Comparison of ENCODE assay signal across 10 mouse cellular contexts in the genomic region with DNA sequence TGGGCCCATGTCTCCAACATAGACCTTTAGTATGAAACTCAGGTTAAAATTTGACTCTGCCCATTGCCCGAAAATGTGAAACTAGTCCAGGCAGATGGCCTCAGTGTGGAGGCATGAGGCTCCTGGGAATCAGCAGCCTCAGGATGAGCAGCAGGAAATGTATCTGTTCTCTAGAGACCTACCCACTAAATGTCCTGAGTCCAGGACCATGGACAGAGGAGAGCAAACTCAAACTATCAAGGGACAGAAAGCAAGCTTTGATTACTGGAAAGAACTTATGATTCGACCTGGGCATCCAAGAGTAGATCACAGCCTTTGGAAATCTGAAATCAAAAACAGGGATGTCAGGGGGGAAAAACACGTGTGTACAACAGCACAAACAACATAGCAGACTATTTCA.
DNase-seq lines count a peak whose midpoint lies in the region; ATAC-seq and TF ChIP-seq lines count a peak whose summit lies in the region.
"Had no signal": no experiment of that assay in that cellular context is flagged by ENCODE, and none has a peak within 500 bp of the region (broad histone marks: within the 10 kb centered on the region; RNA-seq: fewer than 3 reads in every experiment).

No protein-coding gene starts in this region.

- H3K4me3 ChIP-seq in kidney, adult 2 months (ENCODE audit: insufficient read depth, low read depth, low read length), result no peak overlapping the region
- no peak overlapping the region for H3K4me3 ChIP-seq in limb, embryonic 10.5 days

- no peaks in the 10 kb centered on the region for H3K27me3 ChIP-seq in kidney, adult 2 months (replicated peaks; ENCODE audit: control insufficient read depth, insufficient read depth, low read length)
- H3K27me3 ChIP-seq in limb, embryonic 10.5 days (ENCODE audit: low read depth, poor library complexity, severe bottlenecking), result no peaks in the 10 kb centered on the region

- WGBS in kidney, adult 2 months, result 32% methylated on average over 3 of the region's 3 CpGs
- WGBS in limb, embryonic 10.5 days, result 57% methylated on average over 3 of the region's 3 CpGs

- TF ChIP-seq POLR2A in kidney, adult 2 months (IDR thresholded peaks at IDR 0.05; ENCODE audit: low read depth, low read length), result no peak

- H3K27ac ChIP-seq in kidney, adult 2 months (ENCODE audit: insufficient read depth, low read depth, low read length), result no peak overlapping the region
- H3K27ac ChIP-seq in limb, embryonic 10.5 days, result no peak overlapping the region
- H3K27ac ChIP-seq: hindbrain, postnatal 0 days had no signal

- no peak for ATAC-seq in megakaryocyte-erythroid progenitor cell, adult 5-6 weeks (replicated peaks; ENCODE audit: low FRiP score, low TSS enrichment, poor library complexity, severe bottlenecking)
- ATAC-seq: hindbrain, postnatal 0 days had no signal

- DNase-seq in kidney, adult 9 months, result peak; percentile 8
- DNase-seq in kidney, adult 2 months, result no peak
- peak; percentile 5 for DNase-seq in 416B (ENCODE audit: low read depth)
- DNase-seq in NIH3T3 (ENCODE audit: low read depth), result peak; percentile 78
- peak; percentile 38 for DNase-seq in limb, embryonic 10.5 days (ENCODE audit: low spot score)
- DNase-seq in spleen, adult 12 weeks (ENCODE audit: low spot score), result no peak
- DNase-seq: cerebellum, postnatal 36 days; right cerebral cortex, postnatal 25 days had no signal

- TF ChIP-seq CTCF in kidney, adult 2 months (conservative IDR thresholded peaks at IDR 0.05; ENCODE audit: insufficient read depth, insufficient read length, low read depth, low read length), result no peak

- H3K36me3 ChIP-seq in kidney, adult 2 months (ENCODE audit: control insufficient read depth, insufficient read depth, low read length), result no peaks in the 10 kb centered on the region
- H3K36me3 ChIP-seq in limb, embryonic 10.5 days, result no peaks in the 10 kb centered on the region

- no peaks in the 10 kb centered on the region for H3K9me3 ChIP-seq in limb, embryonic 10.5 days (replicated peaks)

- H3K4me1 ChIP-seq in kidney, adult 2 months (ENCODE audit: control insufficient read depth, insufficient read depth, low read length), result no peaks in the 10 kb centered on the region
- H3K4me1 ChIP-seq in limb, embryonic 10.5 days, result peaks cover 3% of the 10 kb centered on the region; the same call in 1 of the 2 replicates

Comparison
In these comparisons a context has a peak if more than half of its experiments do, and no peak if none do; other contexts are left out.
1. DNase-seq: peak in kidney, adult 9 months (single experiment), 416B (single experiment), NIH3T3 (single experiment) and limb, embryonic 10.5 days (single experiment); none in kidney, adult 2 months (single experiment) and spleen, adult 12 weeks (single experiment).